Mouse (Mus musculus) ES-Bruce4 (cell line): ENCODE measurements around the gene Gm9040. TPM values are rescaled to one million over a fixed set of nuclear protein-coding genes. Genes with fewer than 3 reads are reported as not detected.
"Not testable (repeated sequence)": the region's sequence is repeated elsewhere in the genome, so short reads cannot be mapped to it uniquely, and the experiment has no call there.

Experiments used
- H3K27ac ChIP-seq: 2 replicates; pipeline ENCODE4 v1.5.1; 2012; ENCODE audit warnings: low read length, inconsistent platforms; ENCODE audit not compliant: insufficient read depth
- H3K27me3 ChIP-seq: 2 replicates; pipeline ENCODE4 v1.6.1; 2012; ENCODE audit warnings: mild to moderate bottlenecking, low read length, inconsistent platforms; ENCODE audit not compliant: control insufficient read depth, poor library complexity, insufficient read depth, severe bottlenecking
- H3K36me3 ChIP-seq: 2 replicates; pipeline ENCODE4 v1.6.1; 2012; ENCODE audit warnings: inconsistent platforms, mild to moderate bottlenecking, low read length, moderate library complexity; ENCODE audit not compliant: control insufficient read depth, poor library complexity, insufficient read depth, severe bottlenecking
- H3K4me1 ChIP-seq: one replicate; pipeline ENCODE4 v1.8.1; 2011; ENCODE audit warnings: low read length; ENCODE audit not compliant: control insufficient read depth, insufficient read depth
- H3K4me3 ChIP-seq: 2 replicates; pipeline ENCODE4 v1.5.1; 2011; ENCODE audit warnings: low read depth, mild to moderate bottlenecking, low read length
- H3K9ac ChIP-seq: 2 replicates; pipeline ENCODE4 v1.6.1; 2012; ENCODE audit warnings: low read depth, mild to moderate bottlenecking, inconsistent platforms; ENCODE audit not compliant: poor library complexity, severe bottlenecking
- H3K9me3 ChIP-seq: replicated peaks from 2 replicates; pipeline ENCODE4 v1.6.1; 2012; ENCODE audit warnings: mild to moderate bottlenecking, low read length, inconsistent platforms; ENCODE audit not compliant: control insufficient read depth, poor library complexity, insufficient read depth, severe bottlenecking
- CTCF ChIP-seq: IDR thresholded peaks from one replicate; pipeline ENCODE4 v1.8.1; 2011; ENCODE audit warnings: low read depth, low read length
- EP300 ChIP-seq: IDR thresholded peaks from 2 replicates; pipeline ENCODE4 v1.6.1; 2011; ENCODE audit warnings: low read depth, low read length; ENCODE audit not compliant: insufficient read depth
- POLR2A ChIP-seq: IDR thresholded peaks from one replicate; pipeline ENCODE4 v1.8.1; 2011; ENCODE audit warnings: low read length; ENCODE audit not compliant: insufficient read depth
- polyA plus RNA-seq: library from polyadenylated mRNA; stranded (reverse); fragments of >200 nt; gene quantifications from 2 replicates; pipeline ENCODE4 v1.2.4, GENCODE M21; 2011; ENCODE audit warnings: low read depth; ENCODE audit not compliant: missing spikeins, insufficient read depth, insufficient read length

Gm9040 gene
- polyA plus RNA-seq, 1 experiment = not detected

GRCm38 (mm10) chr10:118319024-118319423, 7.7 kb downstream of the Gm9040 start:
- Histone ChIP-seq H3K27me3 (0 out of 2 replicates have a peak, but pooled peaks cover 2% of the 10 kb centered on the region), H3K4me3 (no peak overlapping the region), H3K4me1 (no peaks in the 10 kb centered on the region), H3K27ac (no peak overlapping the region), H3K9me3 (no peaks in the 10 kb centered on the region), H3K36me3 (no peaks in the 10 kb centered on the region), H3K9ac (no peak overlapping the region)
- TF ChIP-seq EP300 (no peak), POLR2A (no peak), CTCF (no peak)

- not testable (repeated sequence) for H3K4me3 ChIP-seq, H3K36me3 ChIP-seq, H3K27me3 ChIP-seq, H3K4me1 ChIP-seq, H3K9ac ChIP-seq, H3K27ac ChIP-seq, H3K9me3 ChIP-seq
Measured at GRCm38 (mm10) chr10:118302133-118302532, 24.6 kb downstream of the Gm9040 start.

DNA sequence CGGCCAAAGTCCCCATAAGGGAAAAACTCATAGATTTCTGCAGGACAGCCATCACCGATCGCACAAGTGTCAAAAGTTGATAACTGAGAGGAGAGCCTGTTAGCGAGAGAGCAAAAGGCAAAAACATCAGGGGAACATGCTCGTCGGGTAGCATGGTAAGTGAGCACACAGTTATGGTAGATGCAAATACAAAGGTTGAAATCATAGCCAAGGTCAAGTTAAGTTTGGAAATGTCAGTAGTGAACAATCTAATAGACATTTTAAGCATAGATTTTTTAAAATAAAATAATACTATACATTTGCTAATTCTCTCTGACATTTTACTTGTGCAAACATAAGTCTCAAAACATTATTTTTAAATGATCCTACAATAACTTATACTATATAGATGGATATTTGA, 31.8 kb downstream of the Gm9040 start, which contains the start of gene Iltifb:
TSS of gene Iltifb (minus strand) at position 101 of the 400 bp plus-strand sequence.
- Histone ChIP-seq H3K27me3 (no peaks in the 10 kb centered on the region), H3K4me3 (no peak within 1 kb of the TSS), H3K9ac (no peak within 1 kb of the TSS), H3K4me1 (no peaks in the 10 kb centered on the region), H3K36me3 (no peaks in the 10 kb centered on the region), H3K9me3 (no peaks in the 10 kb centered on the region), H3K27ac (no peak within 1 kb of the TSS)
- TF ChIP-seq CTCF = no peak
- TF ChIP-seq POLR2A = no peak
- TF ChIP-seq EP300 = no peak

DNA sequence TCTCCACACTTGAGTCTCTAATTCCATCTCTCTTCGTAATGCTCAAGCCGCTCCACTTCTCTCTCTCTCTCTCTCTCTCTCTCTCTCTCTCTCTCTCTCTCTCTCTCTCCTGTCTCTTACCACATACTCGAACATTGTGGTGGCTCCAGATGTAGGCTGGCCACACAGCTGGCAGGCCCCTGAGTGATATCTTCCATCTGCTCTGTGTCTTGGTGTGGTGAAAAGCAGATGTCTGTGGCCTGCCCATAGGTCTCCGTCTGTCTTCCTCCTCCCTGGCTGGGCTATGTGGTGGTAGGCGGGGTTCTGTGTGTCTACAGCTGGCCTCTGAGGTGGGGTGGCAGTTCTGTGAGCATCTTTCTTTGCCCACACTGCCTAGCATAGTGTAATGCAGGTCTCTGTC, 43.8 kb downstream of the Gm9040 start:
- not testable (repeated sequence) for H3K4me3 ChIP-seq, H3K36me3 ChIP-seq, H3K4me1 ChIP-seq, H3K27ac ChIP-seq, H3K27me3 ChIP-seq, H3K9ac ChIP-seq, H3K9me3 ChIP-seq

DNA sequence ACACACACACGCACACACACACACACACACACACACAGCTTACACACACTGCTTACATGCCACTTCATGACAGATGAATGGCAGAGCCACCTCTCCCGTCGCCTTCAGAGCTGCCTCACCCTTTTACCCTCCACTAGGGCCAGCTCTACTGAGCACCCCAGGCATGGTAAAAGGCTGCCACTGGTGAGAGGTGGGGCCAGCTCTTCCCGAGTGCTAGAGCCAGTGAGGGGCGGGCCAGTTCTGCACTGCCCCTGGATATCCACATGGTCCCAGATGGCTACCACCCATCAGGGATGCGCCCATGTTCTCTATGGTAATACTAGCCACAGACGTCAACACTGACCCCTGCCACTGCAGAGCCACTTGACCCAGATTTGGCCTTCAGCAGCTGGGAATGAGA, 44.2 kb downstream of the Gm9040 start:
- H3K9ac ChIP-seq, H3K27ac ChIP-seq, H3K4me1 ChIP-seq, H3K4me3 ChIP-seq, H3K9me3 ChIP-seq, H3K27me3 ChIP-seq, H3K36me3 ChIP-seq: not testable (repeated sequence)

DNA sequence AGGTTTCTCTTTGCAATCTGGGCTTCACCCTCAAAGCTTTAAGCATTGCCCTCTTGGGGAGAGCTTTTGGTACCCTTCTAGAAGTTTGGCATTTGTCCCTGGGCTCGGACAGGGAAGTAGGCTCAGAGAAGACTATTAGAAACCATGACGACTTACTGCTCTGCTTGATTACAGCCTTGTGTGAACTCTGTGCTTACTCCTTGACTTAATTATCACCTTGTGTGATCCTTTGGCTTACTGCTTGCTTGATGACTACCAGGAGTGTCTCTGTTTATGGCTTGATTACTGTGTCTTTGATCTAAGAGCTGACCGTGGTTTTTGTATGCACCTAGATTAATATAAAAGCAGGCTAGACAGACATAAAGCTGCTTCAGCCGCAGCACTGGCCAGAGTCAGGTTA, 48.7 kb downstream of the Gm9040 start:
- H3K36me3 ChIP-seq, H3K9me3 ChIP-seq, H3K27me3 ChIP-seq, H3K4me1 ChIP-seq, H3K27ac ChIP-seq, H3K4me3 ChIP-seq, H3K9ac ChIP-seq: not testable (repeated sequence)

Other genes with a start within 250 kb of the Gm9040 start
- gene Mdm1, start 185.2 kb downstream of the Gm9040 start, polyA plus RNA-seq = 23.5 and 33.0 TPM in 2 replicates
- not detected in 2 replicates for gene Il22, start 122.0 kb downstream of the Gm9040 start, polyA plus RNA-seq
- not detected in 2 replicates for gene Gm32717, start 86.2 kb downstream of the Gm9040 start, polyA plus RNA-seq
- gene Gm32802, start 68.3 kb downstream of the Gm9040 start, polyA plus RNA-seq = not detected in 2 replicates
- gene Iltifb, start 31.9 kb downstream of the Gm9040 start, polyA plus RNA-seq = not detected in 2 replicates
- not detected in 2 replicates for gene Gm9044, start 5.4 kb upstream of the Gm9040 start, polyA plus RNA-seq
- not detected in 2 replicates for gene Gm9045, start 10.9 kb upstream of the Gm9040 start, polyA plus RNA-seq
- gene Gm9046, start 16.3 kb upstream of the Gm9040 start, polyA plus RNA-seq = not detected in 2 replicates
- gene Gm9048, start 21.7 kb upstream of the Gm9040 start, polyA plus RNA-seq = not detected in 2 replicates
- not detected in 2 replicates for gene Gm9049, start 27.1 kb upstream of the Gm9040 start, polyA plus RNA-seq
- gene Ifng, start 114.1 kb upstream of the Gm9040 start, polyA plus RNA-seq = not detected in 2 replicates